Mouse (Mus musculus) ES-Bruce4 (cell line): ENCODE results near the gene Cfap70.

Experiments
- CTCF ChIP-seq: IDR thresholded peaks from one replicate; pipeline ENCODE4 v1.8.1; 2011; ENCODE audit warnings: low read depth, low read length
- POLR2A ChIP-seq: IDR thresholded peaks from one replicate; pipeline ENCODE4 v1.8.1; 2011; ENCODE audit warnings: low read length; ENCODE audit not compliant: insufficient read depth

- TF ChIP-seq CTCF (no peak), POLR2A (no peak)
Observed at GRCm38 (mm10) chr14:20458378-20458777, 6.4 kb upstream of the Cfap70 start.
